Mouse (Mus musculus) spleen, adult 18-20 months (tissue): Measurements from ENCODE around the gene Hba-x.
A peak's percentile ranks its signal among the peaks of the same experiment; 100 is the strongest.
"Not testable (repeated sequence)": the region's sequence is repeated elsewhere in the genome, so short reads cannot be mapped to it uniquely, and the experiment has no call there.

ENCODE experiments used
- DNase-seq, 2 experiments: peaks; one replicate each; pipeline ENCODE4 v3.0.0; 2022; ENCODE audit warnings: mixed read lengths in 2 of 2

Hba-x gene

GRCm38 (mm10) chr11:32250880-32251763, 25.1 kb upstream of the Hba-x start:
- DNase-seq = no peak

GRCm38 (mm10) chr11:32253121-32253520, 23.1 kb upstream of the Hba-x start:
- no peak for DNase-seq

DNA sequence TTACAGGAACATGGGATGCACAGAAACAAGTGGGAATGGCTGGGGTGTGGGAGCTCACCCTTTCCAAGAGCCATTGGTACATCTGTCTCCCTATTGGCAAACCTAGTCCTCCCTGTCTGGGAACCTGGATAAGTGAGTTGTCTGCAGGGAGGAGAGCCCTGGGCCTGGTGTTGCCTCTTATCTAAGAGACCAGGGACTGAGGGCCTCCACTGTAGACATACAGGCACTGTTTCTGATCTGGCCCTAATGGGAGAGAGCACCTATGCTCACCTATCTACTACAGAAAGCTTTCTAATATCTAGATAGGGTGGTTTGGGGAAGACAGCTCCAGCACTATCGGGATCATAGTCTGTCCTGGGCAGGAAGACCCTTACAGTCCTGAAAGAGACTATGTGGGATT, 20.1 kb upstream of the Hba-x start:
- DNase-seq = no peak

GRCm38 (mm10) chr11:32256566-32256965, 19.6 kb upstream of the Hba-x start:
- no peak for DNase-seq

DNA sequence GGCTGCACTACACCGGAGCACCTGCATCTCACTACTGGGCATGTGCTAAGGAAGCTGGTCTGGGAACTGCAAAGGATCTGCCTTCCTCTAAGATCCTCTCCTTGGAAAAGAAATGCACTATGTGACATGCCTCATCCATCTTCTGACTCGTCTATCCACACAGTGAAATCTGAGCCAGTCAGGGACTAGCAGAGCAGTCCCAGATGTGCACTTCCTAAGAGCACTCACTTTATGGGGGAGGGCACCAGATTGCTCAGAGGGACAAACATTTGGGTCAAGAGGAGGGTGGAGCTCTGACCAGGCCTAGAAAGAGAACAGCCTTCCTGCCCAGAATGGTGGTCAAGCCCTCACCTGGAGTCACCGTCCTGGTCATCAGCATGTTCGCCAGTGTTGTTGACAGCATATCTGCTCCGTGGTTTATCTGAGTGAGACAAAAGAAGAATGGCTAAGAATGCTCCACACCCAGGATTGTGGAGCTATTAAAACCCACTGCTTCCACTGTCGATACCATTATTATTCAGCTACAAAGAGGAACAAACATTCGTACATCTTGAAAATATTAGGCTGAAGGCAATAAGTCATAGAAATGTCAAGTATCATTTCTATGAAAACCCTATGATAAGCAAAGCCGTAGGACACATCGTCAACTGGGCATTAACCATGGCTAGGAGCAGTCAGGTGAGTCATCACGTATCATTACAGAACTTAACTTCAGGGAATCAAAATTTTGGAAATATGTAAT, 13.4 kb upstream of the Hba-x start:
- DNase-seq = no peak

GRCm38 (mm10) chr11:32265117-32265738, 11.0 kb upstream of the Hba-x start:
- no peak for DNase-seq

DNA sequence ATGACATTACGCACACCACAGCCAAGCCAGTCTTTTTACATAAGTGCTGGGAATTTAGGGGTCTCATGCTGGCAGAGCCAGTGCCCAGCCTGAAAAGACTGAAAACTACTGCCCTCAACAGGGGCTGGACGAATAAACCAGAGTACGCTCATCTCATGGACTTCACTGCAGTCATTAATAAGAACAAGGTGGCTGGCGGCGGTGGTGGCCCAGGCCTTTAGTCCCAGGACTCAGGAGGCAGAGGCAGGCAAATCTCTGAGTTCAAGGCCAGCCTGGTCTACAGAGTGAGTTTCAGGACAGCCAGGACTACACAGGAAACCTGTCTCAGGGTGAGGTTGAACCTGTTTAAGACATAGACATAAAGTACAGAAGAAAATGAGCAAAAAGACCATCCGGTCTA, 10.0 kb upstream of the Hba-x start:
- DNase-seq = no peak

- no peak for DNase-seq
These were observed 9.4 kb upstream of the Hba-x start for GRCm38 (mm10) chr11:32266776-32267175.

DNA sequence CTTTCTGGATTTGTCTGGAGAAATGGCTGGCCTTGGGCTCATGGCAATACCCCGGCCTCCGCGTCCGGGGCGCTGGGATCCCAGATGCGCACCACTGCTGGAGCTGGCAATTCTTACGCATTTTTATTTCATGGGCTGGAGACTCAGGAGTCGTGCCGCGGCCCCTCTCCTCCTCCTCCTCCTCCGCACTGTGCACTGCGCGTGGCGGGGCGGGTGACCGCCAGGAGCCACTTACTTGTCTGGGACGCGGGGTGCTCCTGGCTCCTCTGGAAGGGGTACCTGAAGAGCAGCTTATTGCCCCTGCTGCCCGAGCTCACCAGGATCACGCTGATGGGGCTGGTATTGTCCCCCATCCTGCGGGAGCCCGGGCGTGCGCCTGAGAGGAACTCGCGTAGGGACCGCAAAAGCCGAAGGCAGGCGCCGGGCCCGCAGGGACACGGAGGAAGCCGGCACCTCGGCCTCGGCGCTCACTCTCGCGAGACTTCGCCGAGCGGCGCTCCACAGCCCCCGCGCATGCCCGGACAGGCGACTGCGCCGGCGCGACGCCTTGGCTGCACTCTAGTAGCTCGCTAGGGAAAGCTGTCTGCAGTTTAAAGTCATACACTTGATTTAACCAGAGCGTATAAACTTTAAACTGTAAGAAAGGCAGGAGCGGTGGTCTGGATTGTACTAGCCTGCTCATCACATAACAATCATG, 8.9 kb upstream of the Hba-x start, which contains the start of gene Nprl3:
Nprl3 (minus strand) TSS at position 520 of the 697 bp plus-strand sequence.
- DNase-seq = peak; percentile 92 to 93

GRCm38 (mm10) chr11:32267964-32268363, 8.2 kb upstream of the Hba-x start:
- peak in 1 of 2 experiments; percentile 14 for DNase-seq

GRCm38 (mm10) chr11:32268952-32269351, 7.2 kb upstream of the Hba-x start:
- no peak for DNase-seq

DNA sequence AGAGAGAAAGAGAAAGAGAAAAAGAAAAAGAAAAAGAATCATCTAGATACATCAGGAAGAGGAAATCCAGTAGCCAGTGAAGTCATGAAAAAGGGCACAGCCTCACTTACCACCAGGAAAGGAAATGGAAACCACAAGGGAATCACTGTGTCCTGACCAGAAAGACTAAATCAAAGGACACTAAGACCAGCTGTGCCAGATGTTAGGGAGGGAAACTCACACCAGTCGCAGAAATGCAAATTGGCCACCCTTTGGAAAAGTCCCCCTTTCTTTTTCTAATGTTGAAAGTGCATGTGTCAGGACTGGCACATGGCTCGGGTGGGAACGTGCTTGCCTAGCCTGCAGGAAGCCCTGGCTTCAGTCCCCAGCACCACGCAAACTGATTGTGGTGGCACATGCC, 5.0 kb upstream of the Hba-x start:
- no peak for DNase-seq

DNA sequence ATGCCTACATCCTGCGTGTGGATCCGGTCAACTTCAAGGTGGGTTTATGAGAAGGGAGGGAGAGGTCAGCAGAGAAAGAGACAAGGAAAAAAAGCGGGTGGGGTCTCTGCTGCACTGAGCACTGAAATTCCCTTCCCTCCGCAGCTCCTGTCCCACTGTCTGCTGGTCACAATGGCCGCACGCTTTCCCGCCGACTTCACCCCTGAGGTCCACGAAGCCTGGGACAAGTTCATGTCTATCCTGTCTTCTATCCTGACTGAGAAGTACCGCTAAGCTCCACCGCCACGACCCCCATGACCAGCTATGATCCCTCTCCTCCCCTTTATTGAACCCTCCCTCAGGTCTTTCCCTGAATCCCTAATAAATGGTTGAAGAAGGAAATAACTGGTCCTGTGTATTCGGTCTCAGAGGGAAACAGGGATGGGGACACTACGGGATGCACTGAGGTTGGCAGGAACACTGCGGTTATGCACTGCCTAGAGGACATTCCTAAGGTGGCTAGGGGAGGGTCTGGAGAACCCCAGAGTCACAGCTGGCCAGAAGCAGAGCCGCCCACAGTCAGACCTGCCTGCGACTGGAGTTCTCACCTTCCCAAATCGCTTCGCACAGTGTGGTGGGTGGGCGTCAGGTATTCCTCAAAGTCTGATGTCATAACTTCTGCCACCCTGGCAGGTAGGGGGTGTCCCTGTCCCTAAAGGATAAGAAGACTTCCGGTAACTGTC, 1.7 kb downstream of the Hba-x start:
- no peak for DNase-seq

DNA sequence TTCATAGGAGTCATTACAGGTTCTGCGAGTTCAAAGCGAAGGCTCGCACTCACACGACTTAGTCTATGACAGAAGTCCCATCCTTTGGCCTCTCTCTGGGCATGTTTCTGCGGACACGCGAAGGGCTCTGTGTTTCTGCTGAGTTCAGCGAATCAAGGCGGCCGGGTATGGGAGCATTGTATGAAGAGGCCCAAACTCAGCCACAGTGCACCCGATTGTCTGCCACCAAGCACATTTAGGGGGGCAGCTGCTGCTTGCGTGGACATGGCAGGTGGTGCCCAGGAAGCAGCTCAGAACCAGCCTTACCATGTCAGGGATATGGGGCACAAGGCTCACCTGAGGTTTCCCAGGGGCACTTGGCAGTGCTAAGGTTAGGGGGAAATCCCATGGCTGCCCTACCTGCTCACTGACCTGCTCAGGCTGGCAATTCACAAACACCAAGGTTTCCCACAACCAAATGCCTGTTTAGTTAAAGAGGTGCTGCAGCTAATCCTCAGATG, 2.3 kb downstream of the Hba-x start:
- DNase-seq = no peak

- DNase-seq = no peak
These were observed 4.4 kb downstream of the Hba-x start for GRCm38 (mm10) chr11:32280646-32281045.

GRCm38 (mm10) chr11:32281416-32282144, 5.4 kb downstream of the Hba-x start:
- no peak for DNase-seq

DNA sequence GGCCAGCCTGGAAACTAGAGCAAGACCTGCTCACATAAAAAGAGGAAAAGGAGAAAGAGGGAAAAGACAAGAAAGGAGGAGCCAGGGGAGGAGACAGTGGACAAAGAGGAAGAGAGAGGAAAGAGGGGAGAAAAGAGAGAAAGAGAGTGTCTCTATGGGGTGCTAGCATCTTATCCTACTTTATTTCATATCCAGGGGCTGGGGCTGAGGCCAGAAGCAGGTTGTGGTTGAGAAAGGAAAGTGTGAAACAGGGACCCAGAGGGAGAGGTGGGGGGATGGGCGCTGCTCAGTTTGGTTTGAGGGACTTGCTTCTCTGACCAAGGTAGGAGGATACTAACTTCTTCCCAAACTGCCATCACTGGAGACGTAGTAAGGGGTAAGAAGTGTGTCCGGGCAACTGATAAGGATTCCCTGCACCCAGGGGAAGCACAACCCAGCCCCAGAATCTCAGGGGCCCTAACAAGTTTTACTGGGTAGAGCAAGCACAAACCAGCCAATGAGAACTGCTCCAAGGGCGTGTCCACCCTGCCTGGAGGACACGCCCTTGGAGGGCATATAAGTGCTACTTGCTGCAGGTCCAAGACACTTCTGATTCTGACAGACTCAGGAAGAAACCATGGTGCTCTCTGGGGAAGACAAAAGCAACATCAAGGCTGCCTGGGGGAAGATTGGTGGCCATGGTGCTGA, 7.0 kb downstream of the Hba-x start, which contains the start of gene Hba-a1:
Hba-a1 (plus strand) TSS at position 421 of the 687 bp plus-strand sequence.
- not testable (repeated sequence) for DNase-seq

DNA sequence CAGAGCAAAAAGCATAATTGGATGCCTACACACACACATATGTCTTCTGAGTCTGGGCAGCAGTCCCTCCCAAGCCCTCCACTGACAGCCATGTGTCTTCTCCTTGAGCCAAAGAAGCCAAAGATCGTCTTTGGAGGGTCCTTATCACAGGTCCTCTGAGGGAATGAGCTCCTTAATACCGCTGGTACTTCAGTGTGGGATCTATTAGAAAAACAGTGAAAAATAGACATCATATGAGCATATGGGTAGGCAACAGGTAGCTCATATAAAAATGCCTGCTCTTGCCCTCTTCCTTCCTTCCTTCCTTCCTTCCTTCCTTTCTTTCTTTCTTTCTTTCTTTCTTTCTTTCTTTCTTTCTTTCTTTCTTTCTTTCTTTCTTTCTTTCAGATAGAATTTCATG, 8.4 kb downstream of the Hba-x start:
- DNase-seq = not testable (repeated sequence)

DNA sequence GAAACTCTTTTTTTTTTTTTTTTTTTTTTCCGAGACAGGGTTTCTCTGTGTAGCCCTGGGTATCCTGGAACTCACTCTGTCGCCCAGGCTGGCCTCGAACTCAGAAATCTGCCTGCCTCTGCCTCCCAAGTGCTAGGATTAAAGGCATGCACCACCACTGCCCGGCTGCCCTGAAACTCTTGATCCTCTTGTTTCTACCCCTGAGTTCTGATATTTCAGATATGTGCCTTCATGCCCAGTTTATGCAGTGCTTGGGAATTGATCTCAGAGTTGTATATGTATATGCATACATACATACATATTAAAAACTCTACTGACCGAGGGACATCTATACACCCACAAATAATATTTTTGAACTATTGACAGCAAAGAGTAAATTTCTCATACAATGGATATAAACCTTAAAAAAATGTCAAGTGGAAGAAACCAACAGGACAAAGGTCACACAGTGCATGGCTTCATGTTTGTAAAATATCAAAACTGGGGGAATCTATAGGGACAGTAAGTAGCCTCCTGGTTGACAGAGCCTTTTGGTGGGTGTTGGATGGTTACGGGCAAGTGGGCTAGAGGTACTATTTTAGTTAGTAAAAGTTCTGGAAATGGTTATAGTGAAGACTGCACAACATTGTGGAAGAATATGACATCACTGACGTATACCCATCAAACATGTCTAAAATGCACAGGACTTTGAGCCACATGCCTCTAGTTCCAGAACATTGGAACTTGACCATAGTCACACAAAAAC, 9.0 kb downstream of the Hba-x start:
- DNase-seq = no peak

DNA sequence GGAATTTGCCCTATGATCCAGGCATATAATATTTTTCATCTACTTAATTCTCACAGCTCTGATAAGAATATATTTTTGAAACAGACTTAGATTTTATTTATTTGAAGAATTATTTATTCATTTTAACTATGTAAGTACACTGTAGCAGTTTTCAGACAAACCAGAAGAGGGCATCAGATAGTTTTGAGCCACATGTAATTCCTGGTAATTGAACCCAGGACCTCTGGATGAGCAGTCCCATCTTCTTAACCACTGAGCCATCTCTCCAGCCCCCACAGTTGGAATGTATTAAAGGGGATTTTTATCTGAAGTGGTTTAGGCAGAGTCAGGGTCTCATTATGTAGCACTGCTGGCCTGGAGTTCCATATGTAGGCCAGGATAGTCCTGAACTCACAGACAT, 9.7 kb downstream of the Hba-x start:
- DNase-seq = not testable (repeated sequence)
